Mouse (Mus musculus) layer of hippocampus, adult 9-11 months (tissue): ENCODE data around the gene Mrpl34.
A peak's percentile ranks its signal among the peaks of the same experiment; 100 is the strongest.

ENCODE experiments used
- DNase-seq: peaks from one replicate; pipeline ENCODE4 v3.0.0; 2022

The Mrpl34 gene

GRCm38 (mm10) chr8:71497077-71497645 is 32.4 kb downstream of the Mrpl34 start:
- DNase-seq, result no peak

- no peak for DNase-seq
These were observed 33.2 kb downstream of the Mrpl34 start for GRCm38 (mm10) chr8:71497881-71498501.

DNA sequence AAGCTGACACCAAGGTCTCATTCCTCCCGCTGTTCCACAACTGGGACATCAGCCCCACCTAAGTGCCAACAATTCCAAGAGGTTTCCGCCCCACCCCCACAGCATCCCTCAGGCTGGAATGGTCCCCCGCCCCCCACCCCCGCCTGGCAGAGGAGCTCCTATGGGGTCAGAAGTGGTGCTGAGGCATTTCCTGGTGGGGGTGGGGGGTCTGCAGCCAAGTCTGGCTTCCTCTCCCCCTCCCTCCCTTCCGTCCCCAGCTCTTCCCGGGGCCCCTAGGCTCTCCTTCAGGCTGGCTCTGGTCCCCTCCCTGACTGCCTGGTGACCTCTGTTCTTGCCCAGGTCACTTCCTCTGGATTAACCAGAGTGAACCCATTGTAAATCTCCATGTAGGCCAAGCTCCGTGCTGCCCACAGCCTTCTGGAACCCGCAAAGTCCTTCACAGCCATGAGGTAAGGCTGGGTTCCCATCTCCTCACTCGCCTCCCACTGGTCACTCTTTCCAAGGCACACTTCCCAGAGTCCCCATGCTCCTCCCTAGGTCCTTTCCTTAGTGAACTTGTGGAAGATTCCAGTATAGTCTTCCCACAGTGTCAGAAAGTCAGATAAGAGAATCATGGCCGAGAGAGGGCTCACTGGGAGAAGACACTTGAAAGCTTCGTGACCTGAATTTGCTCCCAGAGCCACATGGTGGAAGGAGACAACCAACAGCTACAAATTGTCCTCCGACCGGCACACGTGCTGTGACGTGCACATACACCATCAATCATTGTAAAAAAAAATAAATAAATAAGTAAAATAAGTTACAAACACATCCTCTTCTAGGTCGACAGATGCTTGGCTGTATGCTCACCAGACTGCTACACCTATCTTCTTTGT is 34.3 kb downstream of the Mrpl34 start:
- no peak for DNase-seq

GRCm38 (mm10) chr8:71504349-71504748 is 39.6 kb downstream of the Mrpl34 start:
- DNase-seq, result no peak

DNA sequence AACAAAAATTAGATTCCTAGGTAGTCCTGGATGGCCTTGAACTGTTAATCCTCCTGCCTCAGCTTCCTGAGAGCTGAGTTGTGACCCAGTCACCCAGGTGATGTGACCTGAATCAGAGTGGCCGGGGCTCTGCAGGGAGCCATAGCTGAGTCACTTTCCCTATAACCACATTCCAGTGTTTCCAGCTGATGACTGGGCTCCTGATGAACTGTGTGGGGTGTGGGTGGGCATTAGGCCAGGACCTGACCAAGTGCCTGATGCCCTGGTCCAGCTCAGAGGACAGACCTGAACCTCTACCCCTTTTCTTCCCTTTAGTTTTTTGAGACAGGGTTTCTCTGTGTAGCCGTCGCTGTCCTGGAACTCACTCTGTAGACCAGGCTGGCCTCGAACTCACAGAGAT is 40.6 kb downstream of the Mrpl34 start:
- DNase-seq, result no peak

DNA sequence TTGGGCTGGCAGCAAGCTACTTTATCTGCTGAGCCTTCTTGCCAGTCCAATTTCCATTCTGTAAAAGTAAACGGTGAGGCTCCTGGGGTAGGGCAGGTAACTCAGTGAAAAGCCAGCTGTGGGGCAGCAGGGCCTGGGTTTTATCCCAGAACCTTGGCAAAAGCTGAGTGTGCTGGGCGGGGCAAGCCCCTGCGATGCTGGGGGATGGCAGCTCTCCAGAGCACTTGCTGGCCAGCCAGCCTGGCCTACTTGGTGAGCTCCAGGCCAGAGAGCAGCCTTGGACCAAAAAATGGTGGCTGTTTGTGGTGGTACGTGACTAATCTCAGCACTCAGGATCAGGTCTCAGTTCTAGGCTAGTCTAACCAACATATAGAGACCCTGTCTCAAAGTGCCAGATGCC is 41.2 kb downstream of the Mrpl34 start:
- no peak for DNase-seq

GRCm38 (mm10) chr8:71507589-71508104 is 42.9 kb downstream of the Mrpl34 start:
- DNase-seq, result peak; percentile 86

DNA sequence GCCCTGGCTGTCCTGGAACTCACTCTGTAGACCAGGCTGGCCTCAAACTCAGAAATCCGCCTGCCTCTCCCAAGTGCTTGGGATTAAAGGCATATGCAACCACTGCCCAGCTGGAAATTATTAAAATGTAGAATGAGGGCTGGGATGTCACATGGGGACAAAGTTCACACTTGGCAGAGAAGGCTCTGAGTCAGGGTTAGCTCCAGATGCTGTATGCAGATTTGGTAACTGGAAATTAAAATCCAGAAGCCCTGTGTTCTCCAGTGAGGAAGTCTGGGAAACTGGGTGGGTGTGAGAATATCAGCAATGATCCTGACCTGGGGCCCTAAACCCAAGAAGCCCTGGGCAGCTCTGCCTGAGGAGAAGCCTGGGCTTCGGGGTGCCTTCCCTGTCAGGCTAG is 44.6 kb downstream of the Mrpl34 start:
- no peak for DNase-seq

GRCm38 (mm10) chr8:71511644-71512043 is 46.9 kb downstream of the Mrpl34 start, which contains the start of gene Plvap:
Plvap (minus strand) TSS chr8:71511752.
- DNase-seq, result no peak

- DNase-seq, result no peak
These were observed 48.4 kb downstream of the Mrpl34 start for GRCm38 (mm10) chr8:71513018-71513754.

- no peak for DNase-seq
These were observed 50.3 kb downstream of the Mrpl34 start for GRCm38 (mm10) chr8:71515043-71515442.
